Mouse (Mus musculus) megakaryocyte progenitor cell, adult 5-6 weeks (primary cell): Measurements from ENCODE around the gene Krt90. TPM values are rescaled to one million over a fixed set of nuclear protein-coding genes. Genes with fewer than 3 reads are reported as not detected.
"Not testable (repeated sequence)": the region's sequence is repeated elsewhere in the genome, so short reads cannot be mapped to it uniquely, and the experiment has no call there.

Source experiments
- ATAC-seq: replicated peaks from 2 replicates; pipeline ENCODE4 v1.8.0; 2016; ENCODE audit warnings: mild to moderate bottlenecking, moderate TSS enrichment, inconsistent platforms; ENCODE audit not compliant: poor library complexity
- total RNA-seq, 2 experiments: library from RNA; stranded (forward) in 1 of 2; stranded (reverse) in 1 of 2; fragments of 157-497, 149-512 nt in 1 of 2; fragments of 200-1000 nt in 1 of 2; gene quantifications; 2 replicates each; pipeline versions ENCODE4 v1.2.3 to v1.2.4; 2015 to 2017

Krt90 gene
- total RNA-seq, 2 experiments from 2014 or later: not detected

DNA sequence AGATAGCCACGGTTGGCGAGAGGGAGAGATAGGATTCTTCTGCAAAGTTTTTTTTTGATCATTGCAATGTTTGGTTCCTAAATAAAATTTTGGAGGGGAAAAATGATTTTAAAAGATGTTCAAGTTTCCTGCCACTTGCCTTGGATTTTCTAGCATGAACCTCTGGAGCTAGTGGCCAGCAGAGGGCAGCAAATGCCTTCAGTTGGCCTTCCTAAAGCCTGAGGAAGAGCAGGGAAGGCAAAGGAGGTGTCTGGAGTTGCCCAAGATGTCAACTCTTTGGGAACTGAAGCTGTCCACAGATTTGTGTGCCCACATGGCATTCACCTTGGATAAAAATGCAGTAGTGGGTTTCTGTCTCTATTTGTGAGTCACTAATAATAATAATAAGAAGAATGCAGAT is 43.0 kb downstream of the Krt90 start:
- peak; percentile 68 for ATAC-seq

- ATAC-seq: not testable (repeated sequence)
Measured at GRCm38 (mm10) chr15:101517161-101517560, 45.6 kb downstream of the Krt90 start, which contains the start of gene Gm49425. Gene Gm49425 (minus strand): TSS chr15:101517261.

DNA sequence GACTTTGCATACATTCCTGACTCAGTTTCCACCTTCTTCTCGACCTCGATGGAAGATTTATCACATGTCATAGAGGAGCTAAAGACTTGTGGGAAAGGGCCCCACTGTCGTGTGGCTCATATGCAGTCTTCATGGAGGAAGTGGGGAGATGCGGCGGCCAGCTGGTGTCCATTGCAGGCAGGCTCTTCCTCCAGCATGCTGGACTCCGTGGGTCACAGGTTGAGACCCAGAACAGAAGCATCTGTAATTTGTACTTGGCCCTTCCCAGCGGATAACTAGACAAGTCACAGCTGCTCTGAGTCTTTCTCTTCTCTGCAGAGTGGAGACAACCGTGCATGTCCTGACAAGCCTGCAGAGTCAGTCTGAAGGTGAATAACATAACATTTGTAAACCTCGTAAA is 54.5 kb downstream of the Krt90 start:
- no peak for ATAC-seq

DNA sequence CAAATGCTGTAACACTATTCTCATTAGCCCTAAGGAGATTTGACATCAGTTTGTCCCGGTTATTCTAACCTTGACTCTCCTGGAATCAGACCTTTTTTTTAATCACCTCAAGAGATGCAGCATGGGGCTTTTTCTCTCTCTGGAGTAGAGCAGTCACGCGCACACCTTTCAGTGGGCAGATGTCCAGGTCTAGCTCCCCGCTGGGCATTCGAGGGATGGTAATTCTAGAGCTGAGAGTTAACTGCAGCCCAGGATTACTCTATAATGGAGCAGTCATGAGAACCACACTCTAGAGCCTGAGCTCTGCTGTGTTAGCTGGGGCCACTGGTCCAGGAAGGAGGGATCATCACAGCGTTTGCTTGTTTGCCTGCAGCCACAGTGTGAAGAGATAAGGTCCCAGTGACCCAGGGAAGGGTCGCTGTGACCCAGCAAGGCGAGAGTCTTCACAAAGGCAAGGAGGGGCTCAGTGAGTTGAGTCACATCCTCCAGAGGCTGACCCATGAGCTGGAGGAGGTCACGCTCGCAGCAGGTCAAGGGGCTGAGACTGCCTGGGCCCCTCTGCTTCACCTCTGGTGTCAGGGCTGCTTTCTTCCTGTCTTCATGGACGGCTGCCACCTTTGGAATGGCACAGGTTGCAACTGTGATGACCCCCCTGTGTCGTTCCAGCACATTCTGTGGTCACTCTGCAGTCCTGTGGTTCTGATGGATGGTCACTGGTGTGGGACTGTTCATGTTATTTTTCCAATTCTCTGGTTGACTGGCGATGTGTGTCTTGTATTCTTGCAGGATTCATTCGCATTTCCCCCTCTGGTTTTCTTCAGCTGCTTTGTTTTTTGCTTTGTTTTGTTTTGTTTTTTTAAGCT is 55.6 kb downstream of the Krt90 start:
- ATAC-seq: no peak

Other genes with a start within 250 kb of the Krt90 start
- gene Krt80, start 192.8 kb downstream of the Krt90 start, total RNA-seq (2015): 1.8 and 3.1 TPM in 2 replicates
- gene Krt80, start 192.8 kb downstream of the Krt90 start, total RNA-seq (2017): 0.57 and 0.83 TPM in 2 replicates
- 1.1 TPM in 1 of 2 replicates, not detected in the other for gene Krt7, start 151.9 kb downstream of the Krt90 start, total RNA-seq (2015)
- not detected in 2 replicates for gene Krt7, start 151.9 kb downstream of the Krt90 start, total RNA-seq (2017)
- gene Krt87, start 124.1 kb downstream of the Krt90 start, total RNA-seq (2015): 0.12 TPM in 1 of 2 replicates, not detected in the other
- not detected in 2 replicates for gene Krt87, start 124.1 kb downstream of the Krt90 start, total RNA-seq (2017)
- not detected in 2 replicates for gene Krt88, start 115.2 kb downstream of the Krt90 start, total RNA-seq (2015)
- gene Krt88, start 115.2 kb downstream of the Krt90 start, total RNA-seq (2017): not detected in 2 replicates
- 0.29 TPM in 1 of 2 replicates, not detected in the other for gene Krt81, start 99.2 kb downstream of the Krt90 start, total RNA-seq (2015)
- not detected in 2 replicates for gene Krt81, start 99.2 kb downstream of the Krt90 start, total RNA-seq (2017)
- gene Krt86, start 89.5 kb downstream of the Krt90 start, total RNA-seq (2015): not detected in 2 replicates
- not detected in 2 replicates for gene Krt86, start 89.5 kb downstream of the Krt90 start, total RNA-seq (2017)
- not detected in 2 replicates for gene Krt83, start 71.4 kb downstream of the Krt90 start, total RNA-seq (2015)
- 0.37 and 1.1 TPM in 2 replicates for gene Krt83, start 71.4 kb downstream of the Krt90 start, total RNA-seq (2017)
- gene Gm49425, start 45.7 kb downstream of the Krt90 start, total RNA-seq (2015): 0.64 TPM in 1 of 2 replicates, not detected in the other
- not detected in 2 replicates for gene Gm49425, start 45.7 kb downstream of the Krt90 start, total RNA-seq (2017)
- gene Krt84, start 30.1 kb downstream of the Krt90 start, total RNA-seq (2015): not detected in 2 replicates
- not detected in 2 replicates for gene Krt84, start 30.1 kb downstream of the Krt90 start, total RNA-seq (2017)
- not detected in 2 replicates for gene Krt82, start 12.3 kb downstream of the Krt90 start, total RNA-seq (2015)
- not detected in 2 replicates for gene Krt82, start 12.3 kb downstream of the Krt90 start, total RNA-seq (2017)
- not detected in 2 replicates for gene Krt75, start 11.0 kb upstream of the Krt90 start, total RNA-seq (2015)
- not detected in 2 replicates for gene Krt75, start 11.0 kb upstream of the Krt90 start, total RNA-seq (2017)
- not detected in 2 replicates for gene Gm5414, start 65.2 kb upstream of the Krt90 start, total RNA-seq (2015)
- not detected in 2 replicates for gene Gm5414, start 65.2 kb upstream of the Krt90 start, total RNA-seq (2017)
- not detected in 2 replicates for gene Gm5478, start 84.4 kb upstream of the Krt90 start, total RNA-seq (2015)
- gene Gm5478, start 84.4 kb upstream of the Krt90 start, total RNA-seq (2017): not detected in 2 replicates
- gene Krt6b, start 117.3 kb upstream of the Krt90 start, total RNA-seq (2015): not detected in 2 replicates
- not detected in 2 replicates for gene Krt6b, start 117.3 kb upstream of the Krt90 start, total RNA-seq (2017)
- not detected in 2 replicates for gene Krt6a, start 131.4 kb upstream of the Krt90 start, total RNA-seq (2015)
- gene Krt6a, start 131.4 kb upstream of the Krt90 start, total RNA-seq (2017): not detected in 2 replicates
- gene Krt5, start 149.9 kb upstream of the Krt90 start, total RNA-seq (2015): not detected in 2 replicates
- not detected in 2 replicates for gene Krt5, start 149.9 kb upstream of the Krt90 start, total RNA-seq (2017)
- not detected in 2 replicates for gene Krt71, start 180.2 kb upstream of the Krt90 start, total RNA-seq (2015)
- gene Krt71, start 180.2 kb upstream of the Krt90 start, total RNA-seq (2017): not detected in 2 replicates
- not detected in 2 replicates for gene Krt72, start 223.5 kb upstream of the Krt90 start, total RNA-seq (2015)
- gene Krt72, start 223.5 kb upstream of the Krt90 start, total RNA-seq (2017): not detected in 2 replicates
- gene Krt73, start 239.4 kb upstream of the Krt90 start, total RNA-seq (2015): not detected in 2 replicates
- not detected in 2 replicates for gene Krt73, start 239.4 kb upstream of the Krt90 start, total RNA-seq (2017)